Mouse (Mus musculus): Measurements from ENCODE around the gene Olfr376.

Gene Olfr376

DNA sequence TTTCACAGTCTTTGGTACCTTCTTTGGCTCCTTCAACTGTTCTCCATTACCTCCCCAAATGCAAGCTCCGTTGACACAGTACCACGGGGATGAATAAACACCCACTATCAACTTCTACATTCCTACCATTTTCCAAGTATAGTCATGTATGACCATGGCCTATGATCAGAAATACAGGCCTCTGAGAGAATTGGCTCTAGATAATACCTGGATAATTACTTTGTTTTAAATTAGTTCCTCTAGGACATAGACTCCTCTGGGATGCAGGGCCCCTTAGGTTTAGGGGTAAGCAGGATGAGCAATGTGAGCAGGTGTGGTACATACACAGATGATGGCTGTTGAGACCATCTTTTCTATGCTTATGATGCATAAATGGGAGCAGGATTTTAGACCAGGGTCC, at the start of gene Olfr376:
Olfr376 (plus strand) TSS at position 301 of the 400 bp plus-strand sequence.
- no peak for DNase-seq (ENCODE audit: low spot score)

DNA sequence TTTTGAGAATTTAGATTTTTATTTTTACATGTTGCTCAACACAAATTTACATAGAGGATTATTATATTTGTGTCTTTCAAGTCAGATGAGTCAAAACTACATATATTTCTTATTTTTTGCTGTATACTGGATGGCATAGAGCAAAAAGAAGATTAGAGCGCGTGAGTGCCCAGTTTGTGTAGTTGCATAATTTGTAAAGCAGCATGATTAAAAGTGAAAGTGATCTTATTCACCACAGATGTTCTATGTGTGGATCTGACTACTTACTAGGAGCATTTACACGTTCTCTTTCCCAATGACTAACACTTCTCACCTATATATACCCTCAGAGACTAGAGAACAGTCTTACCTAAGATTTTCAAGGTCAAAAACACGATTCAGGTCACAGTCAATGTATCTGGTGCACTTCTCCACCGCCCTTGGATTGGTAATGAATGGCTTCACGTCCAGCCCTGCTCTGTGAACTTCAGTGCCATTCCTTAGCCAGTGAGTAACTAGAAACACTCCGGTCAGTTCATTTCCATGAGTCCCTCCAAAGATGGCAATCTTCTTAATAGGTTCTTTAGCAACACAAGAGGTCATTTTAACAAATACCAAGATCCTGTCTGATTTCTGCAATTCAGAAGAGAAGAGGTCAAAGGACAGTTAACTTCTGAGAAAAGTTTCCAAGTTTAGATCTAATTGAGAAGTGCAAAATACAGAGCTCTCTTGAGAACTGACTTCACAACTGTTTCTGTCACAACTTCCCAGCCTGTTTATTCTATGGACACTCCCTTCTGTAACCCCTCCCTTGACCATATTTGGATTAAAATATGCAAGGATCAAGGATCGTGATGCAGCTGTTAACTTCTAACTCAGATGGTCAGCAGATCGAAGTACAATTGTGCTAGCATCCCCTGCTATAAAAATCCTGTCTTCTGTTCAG, 46.9 kb upstream of the Olfr376 start:
- peak; percentile 66 for DNase-seq (ENCODE audit: low spot score)

DNA sequence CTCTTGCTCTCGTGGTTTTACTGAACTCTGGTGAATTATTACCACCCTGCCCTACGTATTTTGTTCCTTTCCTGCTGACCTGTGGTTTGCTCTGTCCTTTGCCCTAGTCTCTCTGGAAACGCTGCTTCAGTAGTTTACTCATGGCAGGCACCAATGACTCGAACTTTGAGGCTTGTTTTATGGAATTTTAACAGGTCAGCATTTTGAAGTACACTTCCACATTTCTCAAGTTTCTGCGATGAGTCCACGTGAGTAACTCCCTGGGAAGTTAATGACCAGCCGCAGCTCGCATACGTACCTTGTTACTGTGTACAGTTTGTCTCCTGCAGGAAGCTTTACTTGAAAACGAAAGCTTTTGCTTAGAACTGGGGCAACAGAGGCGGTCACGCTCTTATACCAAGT, 44.6 kb upstream of the Olfr376 start:
- peak; percentile 73 for DNase-seq (ENCODE audit: low spot score)

DNA sequence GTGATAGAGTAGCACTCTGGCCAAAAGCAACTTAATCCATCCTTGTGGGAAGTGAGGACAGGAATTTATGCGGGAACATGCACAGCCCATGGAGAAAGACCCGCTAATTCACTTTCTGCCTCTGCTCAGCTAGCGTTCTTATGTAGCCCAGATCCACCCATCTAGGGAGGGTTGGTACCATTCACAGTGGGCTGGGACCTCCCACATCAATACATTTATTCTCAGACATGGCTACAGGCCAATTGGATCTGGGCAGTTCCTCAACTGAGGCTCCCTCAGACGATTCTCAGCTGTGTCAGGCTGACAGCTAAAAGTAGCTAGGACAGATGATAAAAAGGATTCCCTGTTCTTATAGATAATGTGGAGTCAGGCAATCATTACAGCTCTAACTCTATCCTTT, 43.7 kb upstream of the Olfr376 start:
- DNase-seq (ENCODE audit: low spot score) = no peak

DNA sequence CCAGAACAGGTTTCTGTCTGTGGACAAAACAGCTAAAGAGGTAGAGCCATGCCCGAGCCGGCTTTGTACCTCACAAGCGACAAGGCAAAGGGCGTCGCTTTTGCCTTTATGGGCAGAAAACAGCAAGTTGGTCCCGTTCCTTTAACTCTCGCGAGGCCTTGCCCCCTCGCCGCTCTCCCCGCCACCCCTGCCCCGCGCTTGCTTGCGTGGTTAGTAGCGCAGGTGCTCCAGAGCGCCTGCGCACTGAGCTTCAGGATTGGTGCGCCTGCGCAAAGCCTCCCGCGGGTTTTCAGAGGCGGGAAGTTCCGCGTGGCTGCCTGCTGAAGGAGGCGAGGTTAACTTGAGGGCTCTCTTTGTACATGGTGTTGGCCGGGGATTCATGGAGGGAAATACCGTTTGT, 41.6 kb upstream of the Olfr376 start, which contains the start of the genes Aspa, Gm49340 and Spata22:
Aspa (minus strand) TSS at position 155 of the 400 bp plus-strand sequence.
Gm49340 (plus strand) TSS at position 300 of the 400 bp plus-strand sequence.
Spata22 (plus strand) TSS at position 300 of the 400 bp plus-strand sequence.
- DNase-seq (ENCODE audit: low spot score) = no peak

DNA sequence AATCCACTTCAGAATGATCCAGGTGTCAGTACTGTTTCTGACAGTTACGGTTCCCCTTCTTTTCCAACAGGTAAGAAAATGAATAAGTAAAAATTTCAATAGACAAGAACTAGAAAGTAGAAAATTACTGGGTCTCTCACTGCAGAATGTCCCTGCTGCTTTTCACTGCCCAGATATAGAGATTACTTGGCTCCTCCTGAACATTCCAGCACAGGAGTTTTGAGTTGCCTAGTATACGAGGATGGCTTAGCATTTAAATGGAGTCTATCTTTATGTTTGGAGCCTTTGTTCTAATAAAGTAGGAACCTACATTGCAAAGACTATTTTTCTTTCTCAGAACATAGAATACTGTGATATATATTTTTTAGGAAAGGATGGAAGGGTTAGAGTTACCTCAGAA, 37.7 kb upstream of the Olfr376 start:
- no peak for DNase-seq (ENCODE audit: low spot score)

DNA sequence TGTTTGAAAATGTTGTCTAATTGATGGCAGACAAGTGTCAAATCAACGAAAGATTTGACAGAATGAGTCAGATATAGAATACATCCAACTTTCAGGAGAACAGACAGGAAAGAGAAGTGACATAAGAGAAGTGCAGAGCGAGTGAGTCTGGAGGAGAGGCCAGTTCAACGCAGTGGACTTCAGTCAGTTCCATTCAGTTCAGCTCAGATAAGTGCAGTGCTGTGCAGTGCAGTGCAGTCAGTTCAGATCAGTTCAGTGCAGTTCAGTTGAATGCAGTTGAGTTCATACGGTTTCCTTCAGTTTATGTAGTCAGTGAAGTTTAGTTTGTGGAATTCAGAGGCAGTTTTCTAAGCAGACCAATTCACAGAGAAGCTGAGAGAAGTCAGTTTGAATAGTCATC, 34.1 kb upstream of the Olfr376 start:
- no peak for DNase-seq (ENCODE audit: low spot score)

DNA sequence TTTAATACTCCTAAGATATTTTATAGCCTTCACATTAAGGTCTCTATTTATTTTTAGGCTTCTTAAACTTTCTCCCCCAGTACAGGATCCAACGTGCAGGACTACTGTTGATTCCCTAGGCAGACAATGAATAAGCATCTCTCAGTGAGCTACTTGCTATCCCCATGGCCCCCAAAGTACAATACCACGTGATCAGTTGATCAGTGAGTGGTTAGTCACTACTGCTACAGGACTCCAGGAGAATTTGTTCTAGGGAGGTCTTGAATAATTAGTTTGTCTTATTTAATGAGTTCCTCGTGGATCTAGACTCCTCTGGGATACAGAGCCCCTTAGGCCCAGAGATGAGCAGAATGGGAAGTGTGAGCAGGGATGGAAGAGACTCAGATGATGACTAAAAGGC, 20.6 kb upstream of the Olfr376 start, which contains the start of gene Olfr20:
Olfr20 (plus strand) TSS at position 301 of the 400 bp plus-strand sequence.
- no peak for DNase-seq (ENCODE audit: low spot score)

DNA sequence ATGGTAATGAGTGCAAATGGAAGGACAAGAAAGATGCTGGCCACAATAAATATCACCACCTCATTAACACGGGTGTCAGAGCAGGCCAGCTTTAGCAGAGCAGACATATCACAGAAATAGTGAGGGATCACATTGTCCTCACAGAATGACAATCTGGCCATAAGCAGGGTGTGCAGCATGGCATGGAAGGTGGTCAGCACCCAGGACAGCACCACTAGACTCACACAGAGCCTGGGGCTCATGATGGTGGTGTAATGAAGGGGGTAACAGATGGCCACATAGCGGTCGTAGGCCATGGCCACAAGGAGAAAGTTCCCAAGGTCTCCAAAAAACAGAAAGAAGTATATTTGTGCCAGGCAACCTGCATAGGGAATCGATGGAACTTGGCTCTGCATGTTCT, 24.3 kb downstream of the Olfr376 start:
- no peak for DNase-seq (ENCODE audit: low spot score)

DNA sequence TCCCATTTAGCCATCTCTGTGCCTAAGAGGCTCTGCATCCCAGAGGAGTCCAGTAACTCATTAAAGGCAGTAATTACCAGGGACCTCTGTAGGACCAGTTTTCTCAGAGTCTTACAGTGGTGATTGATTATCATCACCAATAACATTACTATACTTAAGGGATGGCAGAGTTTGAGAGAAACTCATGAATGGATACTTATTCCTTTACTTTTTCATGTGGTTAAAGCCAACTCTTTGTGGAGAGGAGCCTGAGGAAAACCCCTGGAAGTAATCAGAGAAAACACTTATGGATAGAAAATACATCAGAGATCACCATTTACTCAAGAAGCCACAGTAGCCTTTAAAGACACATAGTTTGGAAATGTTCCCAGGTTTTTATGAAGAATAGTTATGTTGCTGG, 28.5 kb downstream of the Olfr376 start, which contains the start of gene Olfr1:
Olfr1 (minus strand) TSS at position 101 of the 400 bp plus-strand sequence.
- no peak for DNase-seq (ENCODE audit: low spot score)
